8 mouse cellular contexts compared by ENCODE assay signal in the genomic region with DNA sequence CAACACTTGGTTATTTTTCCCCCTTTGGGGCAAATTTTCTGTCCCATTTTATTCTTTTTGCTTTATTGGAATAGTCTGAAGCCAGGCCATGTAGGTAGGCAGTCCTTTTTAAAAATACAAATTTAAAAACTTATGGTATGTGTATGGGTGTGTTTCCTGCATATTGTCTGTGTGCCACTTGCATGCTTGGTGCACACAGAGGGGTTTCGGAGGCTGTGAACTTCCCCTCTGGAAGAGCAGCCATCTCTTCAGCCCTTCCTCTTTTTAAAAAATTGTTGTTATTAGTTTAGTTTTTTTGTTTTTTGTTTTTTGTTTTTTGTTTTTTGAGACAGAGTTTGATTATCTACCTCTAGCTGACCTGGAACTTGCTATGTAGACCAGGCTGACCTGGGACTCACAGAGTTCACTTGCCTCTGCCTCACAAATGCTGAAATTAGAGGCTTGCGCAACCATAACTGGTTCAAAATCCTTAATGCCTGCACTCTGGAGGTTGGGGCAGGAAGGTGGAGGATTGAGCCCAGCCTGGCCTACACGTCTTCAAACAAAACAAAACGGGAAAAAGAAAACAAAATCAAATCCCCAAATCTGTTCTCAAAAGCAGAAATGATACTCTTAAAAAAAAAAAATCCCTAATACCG. TPM values are rescaled to one million over a fixed set of nuclear protein-coding genes. Genes with fewer than 3 reads are reported as not detected.
A peak's percentile ranks its signal among the peaks of the same experiment; 100 is the strongest.
DNase-seq lines count a peak whose midpoint lies in the region; ATAC-seq and TF ChIP-seq lines count a peak whose summit lies in the region.

No protein-coding gene starts in this region.

- no peaks in the 10 kb centered on the region for H3K36me3 ChIP-seq in lung, embryonic 14.5 days (ENCODE audit: insufficient read depth)
- no peaks in the 10 kb centered on the region for H3K36me3 ChIP-seq in forebrain, embryonic 13.5 days (ENCODE audit: poor library complexity, severe bottlenecking)
- H3K36me3 ChIP-seq in limb, embryonic 15.5 days = no peaks in the 10 kb centered on the region

- ATAC-seq in lung, embryonic 14.5 days (ENCODE audit: insufficient read depth) = no peak
- ATAC-seq in forebrain, embryonic 13.5 days = no peak
- ATAC-seq in limb, embryonic 15.5 days (ENCODE audit: insufficient number of reproducible peaks, low FRiP score, low TSS enrichment, low read depth) = no peak
- peak; percentile 43; the same call in 1 of the 2 replicates for ATAC-seq in neutrophil, adult 5-6 weeks (ENCODE audit: extremely low read depth, insufficient number of reproducible peaks, low FRiP score, poor library complexity, severe bottlenecking)

- no peaks in the 10 kb centered on the region for H3K27me3 ChIP-seq in lung, embryonic 14.5 days (ENCODE audit: insufficient read depth, low read length)
- H3K27me3 ChIP-seq in forebrain, embryonic 13.5 days = peaks cover 20% of the 10 kb centered on the region; the same call in 1 of the 2 replicates
- no peaks in the 10 kb centered on the region for H3K27me3 ChIP-seq in limb, embryonic 15.5 days

- H3K4me3 ChIP-seq in lung, embryonic 14.5 days (ENCODE audit: low read depth, low read length) = peak overlapping the region; percentile 46; the same call in 1 of the 2 replicates
- peak overlapping the region; percentile 45 for H3K4me3 ChIP-seq in forebrain, embryonic 13.5 days
- peak overlapping the region; percentile 47 for H3K4me3 ChIP-seq in limb, embryonic 15.5 days

- 35% methylated on average over 5 of the region's 5 CpGs for WGBS in lung, embryonic 14.5 days
- 40% methylated on average over 5 of the region's 5 CpGs for WGBS in forebrain, embryonic 13.5 days
- WGBS in limb, embryonic 15.5 days = 32% methylated on average over 5 of the region's 5 CpGs

- no peaks in the 10 kb centered on the region for H3K4me1 ChIP-seq in lung, embryonic 14.5 days (ENCODE audit: insufficient read depth)
- peaks cover 8% of the 10 kb centered on the region for H3K4me1 ChIP-seq in forebrain, embryonic 13.5 days
- H3K4me1 ChIP-seq in limb, embryonic 15.5 days = peaks cover 17% of the 10 kb centered on the region

- peak overlapping the region; percentile 64; the same call in 1 of the 2 replicates for H3K9ac ChIP-seq in lung, embryonic 14.5 days
- 0 out of 2 replicates have a peak overlapping the region, but pooled peaks have one; percentile 65 for H3K9ac ChIP-seq in forebrain, embryonic 13.5 days
- H3K9ac ChIP-seq in limb, embryonic 15.5 days = no peak overlapping the region

- H3K9me3 ChIP-seq in lung, embryonic 14.5 days (ENCODE audit: low read depth, low read length) = no peaks in the 10 kb centered on the region
- H3K9me3 ChIP-seq in forebrain, embryonic 13.5 days (replicated peaks) = no peaks in the 10 kb centered on the region
- no peaks in the 10 kb centered on the region for H3K9me3 ChIP-seq in limb, embryonic 15.5 days

- no peak for TF ChIP-seq CTCF in lung, embryonic 14.5 days (IDR thresholded peaks at IDR 0.05; ENCODE audit: low read depth)

- intact Hi-C loops in left cerebral cortex, postnatal 4 days (cut with DNase I) = no loop called here

- H3K27ac ChIP-seq in lung, embryonic 14.5 days (ENCODE audit: low read depth) = no peak overlapping the region
- H3K27ac ChIP-seq in forebrain, embryonic 13.5 days = no peak overlapping the region
- no peak overlapping the region for H3K27ac ChIP-seq in limb, embryonic 15.5 days

- peak overlapping the region; percentile 94 for H3K4me2 ChIP-seq in lung, embryonic 14.5 days
- peak overlapping the region; percentile 83 for H3K4me2 ChIP-seq in forebrain, embryonic 13.5 days
- peak overlapping the region; percentile 75 for H3K4me2 ChIP-seq in limb, embryonic 15.5 days

- no peak for DNase-seq in lung, embryonic 14.5 days
- no peak for DNase-seq in lung, postnatal 4 days
- no peak for DNase-seq in left cerebral cortex, postnatal 4 days
- DNase-seq in frontal cortex, postnatal 10 days (ENCODE audit: low spot score in 2 of 2) = no peak
- no peak for DNase-seq in urinary bladder, postnatal 36 days (ENCODE audit: low spot score in 2 of 2)

RNA-seq across cellular contexts. Expression of gene Cyp27a1, which starts 0.8 kb away (rescaled TPM):
- polyA plus RNA-seq in lung, embryonic 14.5 days (2014; fragmentation: Nextera tagmentation; extraction: Ambion mirVana) = 1.9 and 2.2 TPM in 2 replicates
- 0.81 and 1.4 TPM in 2 replicates for polyA plus RNA-seq in forebrain, embryonic 13.5 days (2015; fragmentation: Nextera tagmentation; extraction: Ambion mirVana)
- 9.7 and 10.5 TPM in 2 replicates for polyA plus RNA-seq in limb, embryonic 15.5 days (2015; fragmentation: Nextera tagmentation; extraction: Ambion mirVana)
- 37.6 and 45.0 TPM in 2 replicates for total RNA-seq in neutrophil, adult 5-6 weeks (2017)
- total RNA-seq in left cerebral cortex, postnatal 4 days (2021) = under 1 TPM; 0.70 TPM

RNA-seq across cellular contexts. Expression of gene Prkag3, which starts 36.4 kb away (rescaled TPM):
- 0.12 and 0.29 TPM in 2 replicates for polyA plus RNA-seq in lung, embryonic 14.5 days (2014; fragmentation: Nextera tagmentation; extraction: Ambion mirVana)
- not detected in 2 replicates for polyA plus RNA-seq in forebrain, embryonic 13.5 days (2015; fragmentation: Nextera tagmentation; extraction: Ambion mirVana)
- 2.8 and 7.5 TPM in 2 replicates for polyA plus RNA-seq in limb, embryonic 15.5 days (2015; fragmentation: Nextera tagmentation; extraction: Ambion mirVana)
- 0.23 TPM in 1 of 2 replicates, not detected in the other for total RNA-seq in neutrophil, adult 5-6 weeks (2017)
- total RNA-seq in left cerebral cortex, postnatal 4 days (2021) = not detected

RNA-seq across cellular contexts. Expression of gene Ttll4, which starts 51.0 kb away (rescaled TPM):
- polyA plus RNA-seq in lung, embryonic 14.5 days (2014; fragmentation: Nextera tagmentation; extraction: Ambion mirVana) = 32.6 and 37.9 TPM in 2 replicates
- polyA plus RNA-seq in forebrain, embryonic 13.5 days (2015; fragmentation: Nextera tagmentation; extraction: Ambion mirVana) = 16.7 and 21.2 TPM in 2 replicates
- polyA plus RNA-seq in limb, embryonic 15.5 days (2015; fragmentation: Nextera tagmentation; extraction: Ambion mirVana) = 10.3 and 12.3 TPM in 2 replicates
- total RNA-seq in neutrophil, adult 5-6 weeks (2017) = 19.0 and 21.1 TPM in 2 replicates
- total RNA-seq in left cerebral cortex, postnatal 4 days (2021) = 10 to 100 TPM; 37.3 to 42.6 TPM

RNA-seq across cellular contexts. Expression of gene Wnt6, which starts 59.1 kb away (rescaled TPM):
- polyA plus RNA-seq in lung, embryonic 14.5 days (2014; fragmentation: Nextera tagmentation; extraction: Ambion mirVana) = 0.53 and 0.57 TPM in 2 replicates
- 0.73 and 0.92 TPM in 2 replicates for polyA plus RNA-seq in forebrain, embryonic 13.5 days (2015; fragmentation: Nextera tagmentation; extraction: Ambion mirVana)
- 49.5 and 53.6 TPM in 2 replicates for polyA plus RNA-seq in limb, embryonic 15.5 days (2015; fragmentation: Nextera tagmentation; extraction: Ambion mirVana)
- total RNA-seq in neutrophil, adult 5-6 weeks (2017) = not detected in 2 replicates
- total RNA-seq in left cerebral cortex, postnatal 4 days (2021) = 1 to 10 TPM; 3.5 to 5.1 TPM
